Mouse (Mus musculus) midbrain, embryonic 10.5 days (tissue): Measurements from ENCODE around the gene Pappa2. TPM values are rescaled to one million over a fixed set of nuclear protein-coding genes. Genes with fewer than 3 reads are reported as not detected.

Experiments used
- DNase-seq: peaks from one replicate; pipeline ENCODE4 v3.0.0-alpha.2; 2017; ENCODE audit warnings: low spot score
- H3K27ac ChIP-seq: fragments of 300-500 bp; sonication (generic); replicated peaks from 2 replicates; pipeline ENCODE4 v1.5.1; 2016; ENCODE audit warnings: mild to moderate bottlenecking
- H3K27me3 ChIP-seq: fragments of 300-500 bp; sonication (generic); 2 replicates; pipeline ENCODE4 v1.6.1; 2016; ENCODE audit warnings: low read depth, mild to moderate bottlenecking; ENCODE audit not compliant: poor library complexity, severe bottlenecking
- H3K36me3 ChIP-seq: fragments of 300-500 bp; sonication (generic); 2 replicates; pipeline ENCODE4 v1.6.1; 2016; ENCODE audit warnings: mild to moderate bottlenecking, moderate library complexity
- H3K4me1 ChIP-seq: fragments of 300-500 bp; sonication (generic); 2 replicates; pipeline ENCODE4 v1.6.1; 2016
- H3K4me3 ChIP-seq: fragments of 300-500 bp; sonication (generic); 2 replicates; pipeline ENCODE4 v1.5.1; 2016; ENCODE audit warnings: mild to moderate bottlenecking, moderate library complexity
- H3K9me3 ChIP-seq: fragments of 300-500 bp; sonication (generic); replicated peaks from 2 replicates; pipeline ENCODE4 v1.6.1; 2016; ENCODE audit warnings: mild to moderate bottlenecking
- WGBS: fragments of 180-500 bp; shearing (Covaris S2); methylation state at CpG from one replicate; pipeline ENCODE4 v1.1.7; 2016; 5-methylcytosine and 5-hydroxymethylcytosine counted together
- polyA plus RNA-seq: library from polyadenylated mRNA; unstranded; fragments of >200 nt; fragmentation: Nextera tagmentation; extraction: Ambion mirVana; gene quantifications from 2 replicates; pipeline ENCODE4 v1.2.1, GENCODE M21; 2016

Gene Pappa2
- polyA plus RNA-seq, 1 experiment from 2014 or later: 1.1 TPM

DNA sequence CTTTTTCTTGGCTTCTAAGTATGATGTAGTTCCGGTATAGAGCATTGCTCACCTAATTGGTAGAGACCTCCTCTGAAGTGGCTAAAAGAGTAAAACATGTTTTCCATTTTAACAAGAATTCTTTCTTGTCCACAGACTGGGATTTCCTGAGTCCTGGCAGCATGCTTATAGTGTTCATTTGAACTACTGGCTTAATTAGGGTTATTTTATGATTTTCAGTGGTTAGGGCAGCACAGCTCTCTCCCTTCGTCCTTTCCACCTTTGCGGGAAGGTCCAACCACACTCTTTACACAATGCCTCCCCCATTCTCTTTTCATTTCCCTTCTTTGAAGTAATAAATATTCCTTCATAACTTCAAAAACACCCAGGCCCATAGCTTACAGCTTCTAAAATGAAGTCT, 163.8 kb downstream of the Pappa2 start:
- Histone ChIP-seq H3K36me3 (no peaks in the 10 kb centered on the region), H3K9me3 (no peaks in the 10 kb centered on the region), H3K4me3 (no peak overlapping the region), H3K27ac (no peak overlapping the region), H3K27me3 (no peaks in the 10 kb centered on the region), H3K4me1 (no peaks in the 10 kb centered on the region)
- WGBS: 94% methylated on average over 3 of the region's 3 CpGs
- no peak for DNase-seq

DNA sequence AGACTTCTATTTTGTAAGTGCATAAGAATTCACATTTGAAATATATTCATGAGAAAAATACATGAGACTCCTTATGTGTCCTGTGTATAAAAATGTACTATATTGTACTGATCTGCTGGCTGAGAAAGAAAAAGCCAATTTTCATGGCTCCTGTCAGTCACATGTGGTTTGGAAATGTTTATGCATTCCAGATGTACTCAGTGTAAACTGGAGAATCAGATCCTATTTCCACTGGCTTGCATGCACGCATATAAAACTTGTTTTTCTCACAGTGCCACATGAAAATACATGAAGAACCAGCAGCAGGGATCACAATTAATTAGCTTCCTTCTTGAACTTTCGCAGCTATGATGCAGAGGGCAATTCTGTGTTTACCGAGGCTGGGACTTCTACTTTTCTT, 168.4 kb downstream of the Pappa2 start:
- no peak overlapping the region for H3K4me3 ChIP-seq
- WGBS: 81% methylated on average over 3 of the region's 3 CpGs
- DNase-seq: no peak
- H3K27ac ChIP-seq: no peak overlapping the region
- H3K9me3 ChIP-seq: no peaks in the 10 kb centered on the region
- no peaks in the 10 kb centered on the region for H3K36me3 ChIP-seq
- no peaks in the 10 kb centered on the region for H3K4me1 ChIP-seq
- H3K27me3 ChIP-seq: no peaks in the 10 kb centered on the region

DNA sequence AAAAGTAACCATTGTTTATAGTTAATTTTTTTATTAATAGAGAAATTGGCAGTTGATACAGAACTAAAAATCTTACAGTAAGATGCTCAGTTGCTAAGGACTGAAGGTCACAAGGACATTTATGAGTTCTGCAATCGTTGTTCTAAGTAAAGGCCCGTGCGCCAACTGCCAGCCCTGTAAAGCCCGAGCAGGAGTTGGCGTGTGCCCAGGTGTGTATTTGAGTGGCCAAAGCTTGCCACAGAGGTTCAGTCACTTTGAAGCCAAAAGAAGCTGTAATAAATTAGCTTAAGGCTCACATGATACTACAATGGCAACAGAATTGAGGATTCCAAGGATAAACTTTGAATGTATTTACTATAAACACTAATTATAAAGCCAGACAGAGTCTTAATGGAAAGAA, 204.8 kb downstream of the Pappa2 start:
- Histone ChIP-seq H3K27ac (no peak overlapping the region), H3K4me1 (no peaks in the 10 kb centered on the region), H3K9me3 (no peaks in the 10 kb centered on the region), H3K36me3 (no peaks in the 10 kb centered on the region), H3K4me3 (no peak overlapping the region), H3K27me3 (no peaks in the 10 kb centered on the region)
- no peak for DNase-seq
- 97% methylated on average over 5 of the region's 5 CpGs for WGBS

DNA sequence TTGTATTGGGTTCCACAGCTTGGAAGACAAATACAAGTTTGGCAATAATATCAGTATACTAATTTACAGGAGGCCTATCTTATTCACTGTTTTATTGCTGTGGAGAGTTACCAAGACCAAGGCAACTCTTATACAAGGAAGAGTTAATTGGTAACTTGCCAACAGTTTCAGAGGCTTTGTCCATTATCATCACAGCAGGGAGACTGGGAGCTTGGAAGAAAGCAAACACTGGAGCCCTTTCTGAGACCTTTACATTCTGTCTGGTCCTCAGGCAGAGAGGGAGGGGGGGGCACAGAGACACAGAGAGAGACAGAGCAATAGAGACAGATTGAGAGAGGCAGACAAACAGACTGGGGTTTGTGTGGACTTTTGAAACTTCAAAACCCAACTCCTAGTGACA, 207.2 kb downstream of the Pappa2 start:
- no peak overlapping the region for H3K4me3 ChIP-seq
- no peak overlapping the region for H3K27ac ChIP-seq
- H3K27me3 ChIP-seq: no peaks in the 10 kb centered on the region
- no peaks in the 10 kb centered on the region for H3K4me1 ChIP-seq
- no peaks in the 10 kb centered on the region for H3K9me3 ChIP-seq
- DNase-seq: no peak
- no peaks in the 10 kb centered on the region for H3K36me3 ChIP-seq

DNA sequence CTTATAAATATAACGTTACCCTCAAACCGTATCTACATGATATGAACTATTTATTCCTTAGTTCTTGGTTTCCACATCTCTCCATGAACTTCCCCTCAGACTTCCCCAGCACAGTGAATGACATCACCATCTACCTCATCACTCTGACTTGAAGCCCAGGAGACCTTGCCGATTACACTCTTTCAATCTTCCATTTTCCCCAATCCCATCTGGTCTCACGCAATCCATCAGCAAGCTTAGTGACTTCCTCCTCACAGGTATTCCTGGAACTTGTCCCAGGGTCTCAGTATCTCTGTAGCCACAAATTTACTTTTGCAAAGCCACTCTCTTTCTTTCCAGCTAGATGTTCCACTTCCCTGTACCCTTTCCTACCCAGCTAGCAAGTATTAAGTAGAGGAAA, 209.5 kb downstream of the Pappa2 start:
- Histone ChIP-seq H3K27me3 (no peaks in the 10 kb centered on the region), H3K27ac (no peak overlapping the region), H3K4me1 (no peaks in the 10 kb centered on the region), H3K36me3 (no peaks in the 10 kb centered on the region), H3K9me3 (no peaks in the 10 kb centered on the region), H3K4me3 (no peak overlapping the region)
- 93% methylated on average over 4 of the region's 4 CpGs for WGBS
- DNase-seq: no peak

DNA sequence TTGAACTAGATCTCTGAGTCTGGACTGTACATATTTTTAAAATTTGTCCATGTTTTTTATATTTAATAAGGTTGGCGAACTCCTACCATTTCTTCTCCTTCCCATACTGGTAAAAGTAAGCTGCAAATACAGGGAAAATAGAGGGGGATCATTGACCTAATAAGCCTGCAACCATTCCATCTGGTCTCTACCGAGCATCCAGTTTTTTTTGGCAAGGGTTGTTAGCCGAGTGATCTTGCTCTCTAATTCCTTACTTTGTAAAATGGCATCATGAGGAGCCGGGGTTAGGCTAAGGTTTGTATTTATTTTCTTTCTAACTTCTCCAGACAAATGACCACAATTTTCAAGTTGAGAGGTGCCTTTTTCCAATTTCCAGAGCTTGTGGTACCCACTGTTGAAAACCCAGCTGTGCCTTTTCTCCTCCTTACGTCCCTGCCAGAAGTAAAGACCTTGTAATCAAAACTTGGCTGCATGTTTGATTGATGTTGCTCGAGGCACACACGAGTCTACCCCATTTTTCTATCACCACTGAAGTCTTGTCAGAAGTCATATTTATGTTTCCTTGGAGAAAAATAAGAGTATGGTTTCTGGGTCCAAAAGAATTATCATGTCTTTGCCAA, 210.1 kb downstream of the Pappa2 start:
- Histone ChIP-seq H3K36me3 (no peaks in the 10 kb centered on the region), H3K9me3 (no peaks in the 10 kb centered on the region), H3K4me3 (no peak overlapping the region), H3K4me1 (no peaks in the 10 kb centered on the region), H3K27ac (no peak overlapping the region), H3K27me3 (no peaks in the 10 kb centered on the region)
- 91% methylated on average over 7 of the region's 7 CpGs for WGBS
- no peak for DNase-seq

DNA sequence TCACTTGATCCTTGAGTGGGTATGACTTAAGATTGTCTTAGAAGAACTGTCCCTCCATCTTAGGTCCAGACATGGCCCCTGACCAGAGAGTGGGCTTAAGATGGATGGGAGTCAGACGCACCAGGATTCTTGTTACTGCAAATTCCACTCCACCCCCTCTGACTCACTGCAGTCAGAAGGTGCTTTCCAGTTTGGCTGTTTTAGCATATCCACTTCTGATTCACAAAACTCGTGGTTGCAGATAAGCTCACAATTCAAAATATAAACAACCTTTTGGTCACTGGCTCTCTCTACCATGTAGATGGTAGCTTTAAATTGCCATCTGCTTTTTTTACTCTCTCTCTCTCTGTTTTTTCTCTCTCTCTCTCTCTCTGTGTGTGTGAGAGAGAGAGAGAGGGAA, 214.4 kb downstream of the Pappa2 start:
- no peaks in the 10 kb centered on the region for H3K4me1 ChIP-seq
- H3K9me3 ChIP-seq: no peaks in the 10 kb centered on the region
- WGBS: 74% methylated on average over 2 of the region's 2 CpGs
- no peaks in the 10 kb centered on the region for H3K27me3 ChIP-seq
- no peak for DNase-seq
- no peaks in the 10 kb centered on the region for H3K36me3 ChIP-seq
- no peak overlapping the region for H3K27ac ChIP-seq
- H3K4me3 ChIP-seq: no peak overlapping the region

DNA sequence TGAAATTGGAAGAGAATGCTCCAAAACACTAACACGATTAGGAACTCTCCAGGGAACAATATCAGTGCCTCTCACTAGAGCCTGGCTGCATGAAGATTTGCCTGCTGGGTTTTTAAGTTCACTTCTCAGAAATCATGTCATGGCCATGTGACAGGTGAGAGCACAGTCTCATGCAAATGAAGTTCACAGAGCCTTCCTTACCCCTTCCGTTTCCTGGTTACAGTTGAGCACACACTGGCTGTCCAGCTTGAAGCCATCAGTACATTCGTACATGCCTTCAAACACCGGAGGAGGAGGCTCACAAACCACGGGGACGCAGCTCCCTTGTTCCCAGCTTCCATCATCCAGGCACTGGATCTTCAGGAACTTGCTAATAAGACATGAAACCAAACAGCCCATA, 215.6 kb downstream of the Pappa2 start:
- Histone ChIP-seq H3K9me3 (no peaks in the 10 kb centered on the region), H3K36me3 (no peaks in the 10 kb centered on the region), H3K27me3 (no peaks in the 10 kb centered on the region), H3K4me1 (no peaks in the 10 kb centered on the region), H3K4me3 (no peak overlapping the region), H3K27ac (no peak overlapping the region)
- DNase-seq: no peak
- 84% methylated on average over 6 of the region's 6 CpGs for WGBS

DNA sequence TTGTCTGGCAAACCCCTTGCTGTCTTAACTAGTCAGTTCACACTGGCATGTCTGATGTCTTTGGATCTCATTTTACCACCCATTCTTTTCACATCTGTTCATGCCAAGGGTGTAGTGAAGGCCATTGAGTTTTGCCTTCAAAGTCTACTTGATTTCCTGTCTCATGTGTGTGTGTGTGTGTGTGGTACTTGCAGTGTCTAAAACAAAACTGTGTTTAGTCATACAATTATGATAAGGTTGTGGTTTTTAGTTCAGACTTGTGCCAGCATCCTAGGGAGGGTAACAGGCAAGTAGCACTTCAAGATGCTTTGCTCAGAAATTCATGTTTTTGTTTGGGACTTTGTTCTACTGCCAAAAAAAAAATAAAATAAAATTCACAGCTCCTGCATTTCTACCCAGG, 216.1 kb downstream of the Pappa2 start:
- no peaks in the 10 kb centered on the region for H3K27me3 ChIP-seq
- no peak for DNase-seq
- H3K27ac ChIP-seq: no peak overlapping the region
- H3K36me3 ChIP-seq: no peaks in the 10 kb centered on the region
- H3K4me1 ChIP-seq: no peaks in the 10 kb centered on the region
- no peak overlapping the region for H3K4me3 ChIP-seq
- no peaks in the 10 kb centered on the region for H3K9me3 ChIP-seq

DNA sequence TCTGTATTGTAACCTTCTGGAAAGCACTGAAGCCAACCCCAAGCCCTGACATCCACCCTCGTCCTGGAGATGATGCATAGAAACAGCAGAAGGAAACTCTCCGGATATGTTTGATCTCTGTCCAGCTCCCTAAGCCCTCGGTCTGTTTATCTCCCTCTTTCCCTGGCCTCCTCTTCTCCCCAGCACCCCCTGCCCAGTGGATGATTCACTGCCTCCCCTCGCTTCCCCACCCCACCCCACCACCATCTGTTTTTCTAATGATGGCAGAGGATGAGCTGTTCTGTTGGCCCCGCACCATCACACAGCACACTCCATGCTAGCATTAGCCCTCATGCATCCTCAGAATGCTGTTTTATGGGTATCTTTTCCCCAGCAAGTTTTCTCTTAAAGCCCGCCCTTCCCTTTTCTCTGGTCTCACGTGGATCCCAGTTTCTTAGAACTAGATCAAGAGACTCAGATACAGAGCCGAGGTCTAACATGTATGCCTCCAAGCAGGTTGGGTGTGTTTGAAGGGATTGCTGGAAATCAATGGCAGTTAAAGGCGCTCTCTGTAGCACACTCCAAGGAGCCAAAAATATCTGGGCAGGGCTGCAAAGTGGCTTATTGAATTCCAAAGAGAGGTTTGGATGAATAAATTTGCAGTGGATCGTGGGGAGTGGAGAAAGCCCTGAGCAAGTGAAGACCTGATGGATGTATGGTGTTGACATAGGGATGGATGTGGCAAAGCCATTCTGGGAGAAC, 231.8 kb downstream of the Pappa2 start:
- Histone ChIP-seq H3K36me3 (no peaks in the 10 kb centered on the region), H3K4me1 (no peaks in the 10 kb centered on the region)

DNA sequence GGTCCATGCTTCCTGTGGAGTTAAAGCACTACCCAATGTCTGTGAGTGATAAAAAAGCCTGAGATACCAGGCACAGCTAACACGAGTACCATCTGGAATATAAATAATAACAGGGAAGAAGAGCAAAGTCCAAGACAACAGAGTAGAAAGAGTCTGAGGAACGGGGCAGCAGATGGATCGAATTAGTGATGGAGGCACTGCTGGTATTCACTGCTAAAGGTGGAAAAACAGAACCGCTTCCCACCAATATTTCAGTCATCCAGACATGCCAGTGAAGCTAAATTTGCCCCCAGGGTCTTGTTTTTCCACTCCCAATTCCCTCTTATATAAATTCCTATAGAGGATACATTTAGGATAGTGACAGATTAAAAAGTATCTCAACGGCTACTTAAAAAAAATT, 238.8 kb downstream of the Pappa2 start:
- no peaks in the 10 kb centered on the region for H3K27me3 ChIP-seq
- no peaks in the 10 kb centered on the region for H3K9me3 ChIP-seq
- DNase-seq: no peak
- H3K36me3 ChIP-seq: no peaks in the 10 kb centered on the region
- WGBS: 80% methylated on average over 5 of the region's 5 CpGs
- H3K4me1 ChIP-seq: peaks cover 21% of the 10 kb centered on the region
- no peak overlapping the region for H3K27ac ChIP-seq
- H3K4me3 ChIP-seq: no peak overlapping the region

More for the DNA sequence above, 231.8 kb downstream of the Pappa2 start:
- WGBS: 84% methylated on average over 10 of the region's 10 CpGs
- H3K4me3 ChIP-seq: no peak overlapping the region
- no peaks in the 10 kb centered on the region for H3K27me3 ChIP-seq
- no peak for DNase-seq
- no peak overlapping the region for H3K27ac ChIP-seq
- no peaks in the 10 kb centered on the region for H3K9me3 ChIP-seq

DNA sequence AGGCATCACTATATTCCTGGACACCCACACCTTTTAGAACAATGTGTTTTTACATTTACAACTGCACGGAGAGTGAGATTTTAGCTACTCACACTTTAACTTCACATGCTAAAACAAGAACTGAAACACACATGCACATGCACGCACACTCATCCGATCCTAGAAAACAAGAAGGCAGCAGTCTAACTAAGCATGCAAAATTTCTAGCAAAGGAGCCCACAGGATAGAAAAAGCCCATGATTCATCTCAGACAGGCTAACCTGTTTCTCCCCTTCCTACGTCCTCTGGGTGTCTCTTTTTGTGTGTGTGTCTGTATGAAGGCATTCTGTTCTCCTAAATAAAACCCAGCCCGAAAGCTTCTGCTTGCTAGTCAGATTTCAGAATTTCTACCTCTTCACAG, 239.3 kb downstream of the Pappa2 start:
- Histone ChIP-seq H3K27me3 (no peaks in the 10 kb centered on the region), H3K36me3 (no peaks in the 10 kb centered on the region), H3K4me1 (peaks cover 21% of the 10 kb centered on the region), H3K27ac (no peak overlapping the region), H3K9me3 (no peaks in the 10 kb centered on the region), H3K4me3 (no peak overlapping the region)
- WGBS: 88% methylated on average over 5 of the region's 5 CpGs
- no peak for DNase-seq

DNA sequence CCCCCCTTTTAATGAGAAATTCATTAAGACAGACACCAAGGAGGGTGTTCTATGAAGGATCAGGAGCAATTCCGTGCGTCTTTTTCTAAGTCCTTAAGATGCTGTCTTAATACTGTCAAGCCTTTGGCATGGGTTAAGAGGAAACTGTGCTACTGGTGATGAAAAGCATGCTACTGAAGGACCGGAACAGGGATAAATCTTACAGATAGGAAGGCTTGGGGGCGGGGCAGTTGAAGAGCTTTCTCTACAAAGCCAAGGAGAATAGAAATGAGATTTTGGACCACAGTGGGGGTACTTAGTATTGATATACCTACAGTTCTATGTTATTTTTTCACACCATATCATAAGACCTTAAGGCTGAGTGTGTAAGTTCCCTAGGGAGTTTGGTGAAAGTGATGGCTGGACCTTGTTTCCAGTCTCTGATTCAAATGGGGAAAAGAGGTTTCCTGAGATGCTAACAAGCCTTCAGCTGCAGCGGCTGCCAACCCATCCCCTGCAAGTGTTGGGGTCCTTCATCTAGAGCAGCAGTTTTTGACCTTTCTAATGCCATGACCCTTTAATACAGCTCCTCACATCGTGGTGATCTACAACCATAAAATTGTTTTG, 240.0 kb downstream of the Pappa2 start:
- Histone ChIP-seq H3K27ac (no peak overlapping the region), H3K36me3 (no peaks in the 10 kb centered on the region), H3K9me3 (no peaks in the 10 kb centered on the region), H3K27me3 (no peaks in the 10 kb centered on the region), H3K4me3 (no peak overlapping the region), H3K4me1 (peaks cover 21% of the 10 kb centered on the region)
- no peak for DNase-seq
- WGBS: 79% methylated on average over 6 of the region's 6 CpGs
